Mouse (Mus musculus) kidney, postnatal 0 days (tissue): ENCODE measurements around the gene 2700097O09Rik. TPM values are rescaled to one million over a fixed set of nuclear protein-coding genes. Genes with fewer than 3 reads are reported as not detected.
"Not testable (repeated sequence)": the region's sequence is repeated elsewhere in the genome, so short reads cannot be mapped to it uniquely, and the experiment has no call there.

Source experiments
- ATAC-seq: fragments of 200-750 bp; cut with Nextera tagmentation; replicated peaks from 2 replicates; pipeline ENCODE4 v1.8.0; 2017; ENCODE audit warnings: low read depth, moderate number of reproducible peaks, moderate TSS enrichment, moderate library complexity; ENCODE audit not compliant: low FRiP score
- DNase-seq: peaks from one replicate; pipeline ENCODE4 v3.0.0-alpha.2; 2016; ENCODE audit warnings: low spot score
- H3K27ac ChIP-seq: fragments of 300-500 bp; sonication (generic); 2 replicates; pipeline ENCODE4 v1.5.1; 2014; ENCODE audit warnings: mild to moderate bottlenecking
- H3K27me3 ChIP-seq: fragments of 300-500 bp; sonication (generic); 2 replicates; pipeline ENCODE4 v1.6.1; 2014; ENCODE audit warnings: low read length, mixed read lengths; ENCODE audit not compliant: insufficient read depth
- H3K36me3 ChIP-seq: fragments of 300-500 bp; sonication (generic); 2 replicates; pipeline ENCODE4 v1.6.1; 2014; ENCODE audit warnings: low read length, mixed read lengths; ENCODE audit not compliant: insufficient read depth
- H3K4me1 ChIP-seq: fragments of 300-500 bp; sonication (generic); replicated peaks from 2 replicates; pipeline ENCODE4 v1.6.1; 2014; ENCODE audit warnings: antibody characterized with exemption, low read length, mixed read lengths; ENCODE audit not compliant: insufficient read depth
- H3K4me2 ChIP-seq: fragments of 300-500 bp; sonication (generic); 2 replicates; pipeline ENCODE4 v1.6.1; 2014; ENCODE audit warnings: mild to moderate bottlenecking, low read length, moderate library complexity, mixed read lengths
- H3K4me3 ChIP-seq: fragments of 300-500 bp; sonication (generic); replicated peaks from 2 replicates; pipeline ENCODE4 v1.5.1; 2014; ENCODE audit warnings: low read depth, low read length
- H3K9ac ChIP-seq: fragments of 300-500 bp; sonication (generic); 2 replicates; pipeline ENCODE4 v1.6.1; 2014; ENCODE audit warnings: low read depth, low read length
- H3K9me3 ChIP-seq: fragments of 300-500 bp; sonication (generic); replicated peaks from 2 replicates; pipeline ENCODE4 v1.6.1; 2016; ENCODE audit warnings: low read length, inconsistent platforms, mixed read lengths
- CTCF ChIP-seq: IDR thresholded peaks from 2 replicates; pipeline ENCODE4 v1.5.1; 2016; ENCODE audit warnings: antibody characterized with exemption, low read depth, mild to moderate bottlenecking, moderate library complexity
- WGBS: fragments of 180-500 bp; shearing (Covaris S2); extraction: QIAGEN DNeasy Blood & Tissue Kit; methylation state at CpG from one replicate; pipeline ENCODE4 v1.1.7; 2014; 5-methylcytosine and 5-hydroxymethylcytosine counted together
- polyA plus RNA-seq: library from polyadenylated mRNA; unstranded; fragments of >200 nt; fragmentation: Nextera tagmentation; extraction: Ambion mirVana; gene quantifications from 2 replicates; pipeline ENCODE4 v1.2.1, GENCODE M21; 2015

Gene 2700097O09Rik
- polyA plus RNA-seq: 19.9 and 21.0 TPM in 2 replicates

- ATAC-seq (peak; percentile 98), DNase-seq (peak; percentile 96)
- Histone ChIP-seq H3K4me2 (peak within 1 kb of the TSS; percentile 57), H3K9ac (peak within 1 kb of the TSS; percentile 77), H3K4me3 (peak within 1 kb of the TSS; percentile 55), H3K27ac (peak within 1 kb of the TSS; percentile 89)
- H3K9me3 ChIP-seq, H3K36me3 ChIP-seq, H3K4me1 ChIP-seq, H3K27me3 ChIP-seq: not testable (repeated sequence)
- WGBS: under 1% methylated on average over 58 of the region's 60 CpGs
These were observed at the start of gene 2700097O09Rik, which contains the start of gene Srp54a for GRCm38 (mm10) chr12:55079726-55080600. Gene 2700097O09Rik, minus strand, starts transcription at chr12:55080110. Gene Srp54a, plus strand, starts transcription at chr12:55080262.

- ATAC-seq: peak; percentile 38
- WGBS: no CpG with 5 or more reads among the region's 18 CpGs
- not testable (repeated sequence) for H3K4me1 ChIP-seq
These were observed 44.8 kb upstream of the 2700097O09Rik start for GRCm38 (mm10) chr12:55124731-55125130.

GRCm38 (mm10) chr12:55124242-55124641 is 44.3 kb upstream of the 2700097O09Rik start, which contains the start of gene Fam177a:
Gene Fam177a, plus strand, starts transcription at chr12:55124469.
- not testable (repeated sequence) for H3K4me1 ChIP-seq, H3K4me3 ChIP-seq, H3K9ac ChIP-seq, H3K4me2 ChIP-seq, H3K27ac ChIP-seq, H3K36me3 ChIP-seq, H3K9me3 ChIP-seq, H3K27me3 ChIP-seq, DNase-seq
- peak; percentile 96 for ATAC-seq
- no CpG with 5 or more reads among the region's 40 CpGs for WGBS

More at GRCm38 (mm10) chr12:55124731-55125130, 44.8 kb upstream of the 2700097O09Rik start:
- not testable (repeated sequence) for H3K27ac ChIP-seq, H3K9me3 ChIP-seq, H3K4me2 ChIP-seq, DNase-seq, H3K9ac ChIP-seq, H3K36me3 ChIP-seq, H3K4me3 ChIP-seq, H3K27me3 ChIP-seq

GRCm38 (mm10) chr12:55112616-55113015 is 32.7 kb upstream of the 2700097O09Rik start:
- H3K36me3 ChIP-seq, H3K27ac ChIP-seq, H3K9ac ChIP-seq, H3K4me3 ChIP-seq, H3K9me3 ChIP-seq, DNase-seq, H3K4me2 ChIP-seq, H3K4me1 ChIP-seq, ATAC-seq, H3K27me3 ChIP-seq: not testable (repeated sequence)
- no CpG with 5 or more reads among the region's 7 CpGs for WGBS

DNA sequence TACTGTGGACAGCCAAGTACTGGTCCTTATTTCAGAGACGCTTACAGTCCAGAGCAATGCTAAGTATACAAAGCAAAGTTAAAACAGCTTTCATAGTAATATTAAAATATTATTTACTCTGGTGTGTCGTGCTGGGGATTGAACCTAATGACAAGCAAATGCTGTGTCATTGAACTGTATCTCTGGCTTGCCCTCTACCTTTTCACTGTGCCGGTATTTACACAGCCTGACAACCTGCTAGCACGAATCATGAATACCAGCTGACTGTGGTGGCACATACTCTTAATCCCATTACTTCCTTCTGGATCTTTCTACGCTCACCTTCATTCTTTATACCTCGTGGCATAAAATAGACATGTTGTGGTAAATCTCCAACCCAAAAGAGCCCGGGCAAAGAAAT is 12.2 kb upstream of the 2700097O09Rik start:
- not testable (repeated sequence) for H3K9ac ChIP-seq, ATAC-seq, H3K27ac ChIP-seq, H3K36me3 ChIP-seq, H3K27me3 ChIP-seq, H3K4me2 ChIP-seq, H3K4me1 ChIP-seq, DNase-seq, H3K9me3 ChIP-seq, H3K4me3 ChIP-seq
- WGBS: 100% methylated on average over 1 of the region's 7 CpGs

GRCm38 (mm10) chr12:55080601-55080942 is 662 bp upstream of the 2700097O09Rik start:
- WGBS: 0% methylated on average over 25 of the region's 25 CpGs
- H3K4me2 ChIP-seq: peak overlapping the region; percentile 48
- H3K4me3 ChIP-seq: peak overlapping the region; percentile 55
- H3K36me3 ChIP-seq, DNase-seq, H3K27me3 ChIP-seq, H3K4me1 ChIP-seq, H3K9me3 ChIP-seq: not testable (repeated sequence)
- H3K9ac ChIP-seq: peak overlapping the region; percentile 77
- H3K27ac ChIP-seq: peak overlapping the region; percentile 89
- ATAC-seq: peak; percentile 42

- peak; percentile 47 for DNase-seq
- not testable (repeated sequence) for ATAC-seq
These were observed 1.2 kb downstream of the 2700097O09Rik start for GRCm38 (mm10) chr12:55078706-55079105.

More at GRCm38 (mm10) chr12:55078706-55079105, 1.2 kb downstream of the 2700097O09Rik start:
- not testable (repeated sequence) for H3K4me2 ChIP-seq, H3K36me3 ChIP-seq, H3K27me3 ChIP-seq, H3K27ac ChIP-seq, H3K4me3 ChIP-seq, H3K9me3 ChIP-seq, H3K4me1 ChIP-seq, H3K9ac ChIP-seq
- 34% methylated on average over 2 of the region's 2 CpGs for WGBS
- peak; percentile 51 for TF ChIP-seq CTCF
